Comparison of ENCODE assay signal across 18 mouse cellular contexts in the genomic region with DNA sequence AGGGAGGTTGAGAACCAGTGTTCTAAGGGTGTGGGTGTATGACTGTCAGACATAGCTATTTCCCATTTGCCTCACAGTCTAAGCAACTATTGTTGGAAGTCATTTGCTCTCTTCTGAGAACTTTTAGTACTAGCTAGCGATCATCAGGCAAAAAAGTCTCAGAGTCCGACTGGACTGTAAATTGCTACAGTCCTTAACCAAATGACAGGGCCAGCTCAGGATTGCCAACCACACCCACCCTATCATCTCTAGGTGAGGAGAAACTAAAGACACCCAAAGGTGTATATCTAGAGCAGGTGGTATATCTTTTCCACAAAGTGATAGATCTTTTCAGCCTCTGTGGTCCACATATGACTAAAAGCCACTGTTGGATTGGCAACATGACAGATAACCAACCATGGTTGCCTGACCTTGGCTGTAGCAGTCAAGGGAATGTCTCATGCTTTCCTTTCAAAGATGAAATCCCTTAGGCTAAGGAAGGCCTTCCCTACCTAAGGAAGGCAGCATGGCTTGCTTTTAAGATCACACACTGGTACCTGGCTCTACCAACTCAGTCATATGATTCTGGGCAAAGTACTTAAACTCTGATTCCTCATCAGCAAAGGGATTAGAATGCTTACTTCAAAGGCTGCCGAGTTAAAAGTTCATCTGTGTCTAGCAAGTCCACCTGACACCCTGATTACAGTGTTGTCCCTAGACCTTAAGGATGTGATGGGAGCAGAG. TPM values are rescaled to one million over a fixed set of nuclear protein-coding genes. Genes with fewer than 3 reads are reported as not detected.
"Had no signal": no experiment of that assay in that cellular context is flagged by ENCODE, and none has a peak within 500 bp of the region (broad histone marks: within the 10 kb centered on the region; RNA-seq: fewer than 3 reads in every experiment).

No protein-coding gene starts in this region.

- H3K4me2 ChIP-seq: limb, embryonic 15.5 days; midbrain, embryonic 13.5 days; neural tube, embryonic 15.5 days had no signal

- ATAC-seq: midbrain, embryonic 13.5 days had no signal

- H3K4me3 ChIP-seq: left cerebral cortex, adult 2 months; limb, embryonic 15.5 days; liver, embryonic 13.5 days; midbrain, embryonic 13.5 days; neural tube, embryonic 15.5 days had no signal

- H3K9me3 ChIP-seq: limb, embryonic 15.5 days; liver, embryonic 13.5 days; midbrain, embryonic 13.5 days; neural tube, embryonic 15.5 days had no signal

- DNase-seq: kidney, postnatal 14 days; liver, embryonic 13.5 days; lung, adult 18-20 months; lung, postnatal 36 days; right cerebral cortex, adult 18-20 months; right cerebral cortex, postnatal 25 days; spleen, adult 18-20 months; thymus, adult 18-20 months; thymus, postnatal 14 days had no signal

- H3K27me3 ChIP-seq: limb, embryonic 15.5 days; liver, embryonic 13.5 days; midbrain, embryonic 13.5 days; neural tube, embryonic 15.5 days had no signal

- H3K27ac ChIP-seq: left cerebral cortex, adult 2 months; limb, embryonic 15.5 days; liver, embryonic 13.5 days; midbrain, embryonic 13.5 days; neural tube, embryonic 15.5 days had no signal

- H3K9ac ChIP-seq: limb, embryonic 15.5 days; liver, embryonic 13.5 days; midbrain, embryonic 13.5 days; neural tube, embryonic 15.5 days had no signal

RNA-seq across cellular contexts. Expression of a gene that starts 5.2 kb away (rescaled TPM):
- polyA plus RNA-seq: kidney, embryonic 14.5 days; limb, embryonic 11.5 days; limb, embryonic 15.5 days; lung, embryonic 16.5 days; midbrain, embryonic 13.5 days; midbrain, postnatal 0 days; neural tube, embryonic 11.5 days; neural tube, embryonic 15.5 days had no signal

RNA-seq across cellular contexts. Expression of a gene that starts 28.8 kb away (rescaled TPM):
- polyA plus RNA-seq: kidney, embryonic 14.5 days; midbrain, embryonic 13.5 days; neural tube, embryonic 11.5 days; neural tube, embryonic 15.5 days had no signal
